Mouse (Mus musculus): ENCODE measurements at regions not wholly inside any gene's neighbourhood (a gene's known extent, or its start where the extent isn't known, plus 50 kb on each side); places are given as distances from the start of the nearest gene placed in this dataset.
A peak's percentile ranks its signal among the peaks of the same experiment; 100 is the strongest.

DNA sequence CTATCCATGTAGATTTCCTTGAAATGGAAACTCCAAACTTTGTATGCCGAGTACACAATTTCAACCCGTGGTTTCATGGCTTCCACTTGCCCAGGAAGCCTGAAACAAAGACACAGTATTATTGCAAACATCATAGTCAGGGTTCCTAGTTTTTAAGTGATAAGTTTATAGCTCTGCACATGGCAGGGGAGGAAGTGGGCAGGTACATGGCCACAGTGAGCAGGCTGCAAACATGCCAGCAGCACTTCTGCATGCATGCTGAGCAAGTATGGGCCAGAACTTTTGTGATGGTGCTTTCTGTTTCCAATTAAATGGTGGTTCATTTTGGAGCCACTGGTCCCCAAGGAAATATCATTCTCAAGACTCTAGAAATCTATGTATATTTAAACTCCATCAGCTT lies 431.7 kb upstream of the Vrk2 start:
- H3K4me3 ChIP-seq (replicated peaks; ENCODE audit: low read depth, low read length): no peak overlapping the region
- 95% methylated on average over 2 of the region's 2 CpGs for WGBS
- DNase-seq (no peak), ATAC-seq (ENCODE audit: low FRiP score, low TSS enrichment) (no peak)
- H3K27ac ChIP-seq (replicated peaks; ENCODE audit: low read depth, low read length): no peak overlapping the region
- no peak overlapping the region for H3K9ac ChIP-seq (replicated peaks; ENCODE audit: low read length)
- no peaks in the 10 kb centered on the region for H3K36me3 ChIP-seq (ENCODE audit: control insufficient read depth, insufficient read depth, low read length)
- no peak overlapping the region for H3K4me2 ChIP-seq (ENCODE audit: low read length)
- no peaks in the 10 kb centered on the region for H3K27me3 ChIP-seq (ENCODE audit: control insufficient read depth, insufficient read depth, low read length)
- H3K4me1 ChIP-seq (ENCODE audit: control insufficient read depth, insufficient read depth, low read length): no peaks in the 10 kb centered on the region
- H3K9me3 ChIP-seq (ENCODE audit: control insufficient read depth, low read length): no peaks in the 10 kb centered on the region

DNA sequence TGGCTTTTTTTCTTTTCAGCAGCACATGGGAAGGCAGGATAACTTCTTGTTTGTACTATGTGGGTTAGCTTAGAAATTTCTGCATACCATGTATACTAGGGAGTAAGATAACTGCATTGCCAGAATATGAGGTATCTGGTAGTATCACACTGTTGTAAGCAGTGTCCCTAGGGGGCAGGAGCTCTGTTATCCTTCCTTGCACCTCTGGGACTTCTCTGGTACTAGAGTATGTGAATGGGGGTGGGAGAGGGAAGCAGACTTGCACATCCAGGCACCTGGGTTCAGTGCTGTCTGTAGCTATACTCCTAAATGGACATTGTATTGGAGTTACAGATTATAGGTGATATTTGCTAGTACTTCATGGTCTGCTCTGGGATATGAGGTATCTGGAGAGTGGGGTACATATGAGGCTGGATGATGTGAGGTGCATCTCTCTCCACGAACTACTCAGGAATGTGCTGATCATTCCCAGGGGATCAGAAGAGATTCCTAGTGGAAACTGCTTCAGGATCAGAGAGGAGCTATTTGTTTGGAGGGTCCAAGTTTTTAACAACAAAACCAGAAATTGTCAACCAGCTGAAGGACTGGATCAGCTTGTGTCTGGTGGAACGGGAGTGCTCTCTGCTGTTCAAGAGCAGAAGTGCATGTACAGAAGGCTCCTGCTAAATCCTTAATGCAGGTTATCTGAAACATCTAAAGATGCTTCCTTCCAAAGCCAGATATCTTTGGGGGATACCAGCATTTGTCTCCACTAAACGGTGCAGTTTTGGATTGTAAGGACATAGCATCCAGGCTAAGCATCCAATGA lies 402.7 kb upstream of the Vrk2 start:
- 20% methylated on average over 3 of the region's 3 CpGs for WGBS
- no peaks in the 10 kb centered on the region for H3K36me3 ChIP-seq (ENCODE audit: control insufficient read depth, insufficient read depth, low read length)
- H3K4me2 ChIP-seq (ENCODE audit: low read length): no peak overlapping the region
- H3K4me3 ChIP-seq (replicated peaks; ENCODE audit: low read depth, low read length): no peak overlapping the region
- no peak overlapping the region for H3K9ac ChIP-seq (replicated peaks; ENCODE audit: low read length)
- DNase-seq: peak; percentile 81
- H3K4me1 ChIP-seq (ENCODE audit: control insufficient read depth, insufficient read depth, low read length): no peaks in the 10 kb centered on the region
- no peak overlapping the region for H3K27ac ChIP-seq (replicated peaks; ENCODE audit: low read depth, low read length)
- no peaks in the 10 kb centered on the region for H3K27me3 ChIP-seq (ENCODE audit: control insufficient read depth, insufficient read depth, low read length)
- no peaks in the 10 kb centered on the region for H3K9me3 ChIP-seq (ENCODE audit: control insufficient read depth, low read length)
- no peak; the same call in 1 of the 2 replicates for ATAC-seq (ENCODE audit: low FRiP score, low TSS enrichment)

GRCm38 (mm10) chr11:26981216-26981615 lies 387.4 kb upstream of the Vrk2 start:
- H3K36me3 ChIP-seq (ENCODE audit: control insufficient read depth, insufficient read depth, low read length): no peaks in the 10 kb centered on the region
- peak overlapping the region; percentile 67; the same call in 1 of the 2 replicates for H3K27ac ChIP-seq (replicated peaks; ENCODE audit: low read depth, low read length)
- no peak overlapping the region for H3K9ac ChIP-seq (replicated peaks; ENCODE audit: low read length)
- H3K9me3 ChIP-seq (ENCODE audit: control insufficient read depth, low read length): no peaks in the 10 kb centered on the region
- no peaks in the 10 kb centered on the region for H3K27me3 ChIP-seq (ENCODE audit: control insufficient read depth, insufficient read depth, low read length)
- ATAC-seq (ENCODE audit: low FRiP score, low TSS enrichment) (peak; percentile 95), DNase-seq (peak; percentile 84)
- 15% methylated on average over 7 of the region's 7 CpGs for WGBS
- H3K4me3 ChIP-seq (replicated peaks; ENCODE audit: low read depth, low read length): no peak overlapping the region
- peak overlapping the region; percentile 1 for H3K4me2 ChIP-seq (ENCODE audit: low read length)
- H3K4me1 ChIP-seq (ENCODE audit: control insufficient read depth, insufficient read depth, low read length): peaks cover 10% of the 10 kb centered on the region

GRCm38 (mm10) chr11:26972533-26973081 lies 378.8 kb upstream of the Vrk2 start:
- no peaks in the 10 kb centered on the region for H3K27me3 ChIP-seq (ENCODE audit: control insufficient read depth, insufficient read depth, low read length)
- 68% methylated on average over 8 of the region's 8 CpGs for WGBS
- H3K4me1 ChIP-seq (ENCODE audit: control insufficient read depth, insufficient read depth, low read length): no peaks in the 10 kb centered on the region
- H3K4me2 ChIP-seq (ENCODE audit: low read length): no peak overlapping the region
- DNase-seq: peak; percentile 37
- no peak for ATAC-seq (ENCODE audit: low FRiP score, low TSS enrichment)
- no peaks in the 10 kb centered on the region for H3K9me3 ChIP-seq (ENCODE audit: control insufficient read depth, low read length)
- no peak overlapping the region for H3K27ac ChIP-seq (replicated peaks; ENCODE audit: low read depth, low read length)
- no peaks in the 10 kb centered on the region for H3K36me3 ChIP-seq (ENCODE audit: control insufficient read depth, insufficient read depth, low read length)
- no peak overlapping the region for H3K9ac ChIP-seq (replicated peaks; ENCODE audit: low read length)
- H3K4me3 ChIP-seq (replicated peaks; ENCODE audit: low read depth, low read length): no peak overlapping the region

GRCm38 (mm10) chr11:26971161-26971560 lies 377.4 kb upstream of the Vrk2 start:
- no peaks in the 10 kb centered on the region for H3K9me3 ChIP-seq (ENCODE audit: control insufficient read depth, low read length)
- H3K4me3 ChIP-seq (replicated peaks; ENCODE audit: low read depth, low read length): no peak overlapping the region
- no peak overlapping the region for H3K27ac ChIP-seq (replicated peaks; ENCODE audit: low read depth, low read length)
- no peak overlapping the region for H3K4me2 ChIP-seq (ENCODE audit: low read length)
- H3K4me1 ChIP-seq (ENCODE audit: control insufficient read depth, insufficient read depth, low read length): no peaks in the 10 kb centered on the region
- H3K27me3 ChIP-seq (ENCODE audit: control insufficient read depth, insufficient read depth, low read length): no peaks in the 10 kb centered on the region
- no peak overlapping the region for H3K9ac ChIP-seq (replicated peaks; ENCODE audit: low read length)
- no peaks in the 10 kb centered on the region for H3K36me3 ChIP-seq (ENCODE audit: control insufficient read depth, insufficient read depth, low read length)
- WGBS: 59% methylated on average over 2 of the region's 2 CpGs
- no peak for DNase-seq
- ATAC-seq (ENCODE audit: low FRiP score, low TSS enrichment): no peak

GRCm38 (mm10) chr11:26967427-26967826 lies 373.6 kb upstream of the Vrk2 start:
- H3K4me3 ChIP-seq (replicated peaks; ENCODE audit: low read depth, low read length): no peak overlapping the region
- no peaks in the 10 kb centered on the region for H3K4me1 ChIP-seq (ENCODE audit: control insufficient read depth, insufficient read depth, low read length)
- no peak overlapping the region for H3K4me2 ChIP-seq (ENCODE audit: low read length)
- DNase-seq: no peak
- H3K27ac ChIP-seq (replicated peaks; ENCODE audit: low read depth, low read length): no peak overlapping the region
- no peaks in the 10 kb centered on the region for H3K27me3 ChIP-seq (ENCODE audit: control insufficient read depth, insufficient read depth, low read length)
- 72% methylated on average over 4 of the region's 4 CpGs for WGBS
- no peaks in the 10 kb centered on the region for H3K9me3 ChIP-seq (ENCODE audit: control insufficient read depth, low read length)
- no peak overlapping the region for H3K9ac ChIP-seq (replicated peaks; ENCODE audit: low read length)
- no peaks in the 10 kb centered on the region for H3K36me3 ChIP-seq (ENCODE audit: control insufficient read depth, insufficient read depth, low read length)
- no peak for ATAC-seq (ENCODE audit: low FRiP score, low TSS enrichment)

- Histone ChIP-seq H3K4me3 (replicated peaks; ENCODE audit: low read depth, low read length) (no peak overlapping the region), H3K36me3 (ENCODE audit: control insufficient read depth, insufficient read depth, low read length) (no peaks in the 10 kb centered on the region), H3K27ac (replicated peaks; ENCODE audit: low read depth, low read length) (no peak overlapping the region), H3K4me1 (ENCODE audit: control insufficient read depth, insufficient read depth, low read length) (0 out of 2 replicates have a peak, but pooled peaks cover 3% of the 10 kb centered on the region), H3K27me3 (ENCODE audit: control insufficient read depth, insufficient read depth, low read length) (no peaks in the 10 kb centered on the region), H3K9ac (replicated peaks; ENCODE audit: low read length) (no peak overlapping the region), H3K9me3 (ENCODE audit: control insufficient read depth, low read length) (no peaks in the 10 kb centered on the region), H3K4me2 (ENCODE audit: low read length) (no peak overlapping the region)
- ATAC-seq (ENCODE audit: low FRiP score, low TSS enrichment) (no peak), DNase-seq (peak; percentile 66)
- WGBS: 47% methylated on average over 8 of the region's 8 CpGs
These were observed 369.3 kb upstream of the Vrk2 start for GRCm38 (mm10) chr11:26962928-26963667.

- no peak overlapping the region for H3K4me2 ChIP-seq (ENCODE audit: low read length)
- H3K36me3 ChIP-seq (ENCODE audit: control insufficient read depth, insufficient read depth, low read length): no peaks in the 10 kb centered on the region
- 0 out of 2 replicates have a peak, but pooled peaks cover 3% of the 10 kb centered on the region for H3K4me1 ChIP-seq (ENCODE audit: control insufficient read depth, insufficient read depth, low read length)
- DNase-seq: peak; percentile 25
- no peak for ATAC-seq (ENCODE audit: low FRiP score, low TSS enrichment)
- H3K4me3 ChIP-seq (replicated peaks; ENCODE audit: low read depth, low read length): no peak overlapping the region
- WGBS: 56% methylated on average over 18 of the region's 18 CpGs
- no peak overlapping the region for H3K27ac ChIP-seq (replicated peaks; ENCODE audit: low read depth, low read length)
- H3K9me3 ChIP-seq (ENCODE audit: control insufficient read depth, low read length): no peaks in the 10 kb centered on the region
- no peak overlapping the region for H3K9ac ChIP-seq (replicated peaks; ENCODE audit: low read length)
- no peaks in the 10 kb centered on the region for H3K27me3 ChIP-seq (ENCODE audit: control insufficient read depth, insufficient read depth, low read length)
These were observed 368.5 kb upstream of the Vrk2 start for GRCm38 (mm10) chr11:26962040-26962927.
